Mouse (Mus musculus): Measurements from ENCODE around the gene Slc11a1. TPM values are rescaled to one million over a fixed set of nuclear protein-coding genes. Genes with fewer than 3 reads are reported as not detected.
"Not testable (repeated sequence)": the region's sequence is repeated elsewhere in the genome, so short reads cannot be mapped to it uniquely, and the experiment has no call there.

Slc11a1 gene
- polyA plus RNA-seq, 1 experiment from 2014 or later, result 1.1 TPM

GRCm38 (mm10) chr1:74339917-74340316, 35.1 kb upstream of the Slc11a1 start:
- Histone ChIP-seq H3K27ac (no peak overlapping the region), H3K27me3 (no peaks in the 10 kb centered on the region), H3K36me3 (ENCODE audit: poor library complexity, severe bottlenecking) (no peaks in the 10 kb centered on the region), H3K4me2 (no peak overlapping the region), H3K9me3 (replicated peaks) (no peaks in the 10 kb centered on the region), H3K4me3 (no peak overlapping the region), H3K4me1 (0 out of 2 replicates have a peak, but pooled peaks cover 4% of the 10 kb centered on the region), H3K9ac (no peak overlapping the region)
- 91% methylated on average over 9 of the region's 9 CpGs for WGBS
- no peak for ATAC-seq

DNA sequence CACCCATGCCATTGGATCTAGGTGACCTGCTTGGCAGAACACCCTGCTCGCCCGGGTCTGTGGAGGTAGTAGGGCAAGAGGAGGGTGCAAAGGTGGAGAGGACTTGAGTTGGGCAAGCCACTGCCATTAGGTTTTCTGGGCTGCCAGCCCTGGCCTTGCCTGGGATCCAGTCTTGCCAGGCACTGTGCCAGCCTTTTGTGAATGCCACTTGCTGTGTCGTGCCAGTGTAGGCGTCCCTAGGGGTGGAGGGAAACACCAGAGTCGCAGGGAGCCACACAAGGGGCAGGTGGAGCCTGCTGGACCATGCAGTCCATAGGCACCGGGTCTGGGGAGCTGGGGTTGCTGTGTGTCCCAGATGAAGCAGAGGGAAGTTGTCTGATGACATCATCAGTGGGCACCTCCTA, 34.6 kb upstream of the Slc11a1 start:
- Histone ChIP-seq H3K36me3 (ENCODE audit: poor library complexity, severe bottlenecking) (no peaks in the 10 kb centered on the region), H3K4me1 (0 out of 2 replicates have a peak, but pooled peaks cover 4% of the 10 kb centered on the region), H3K4me2 (no peak overlapping the region), H3K9ac (no peak overlapping the region), H3K27me3 (no peaks in the 10 kb centered on the region), H3K27ac (no peak overlapping the region), H3K9me3 (replicated peaks) (no peaks in the 10 kb centered on the region), H3K4me3 (no peak overlapping the region)
- peak; percentile 36; the same call in 1 of the 2 replicates for ATAC-seq
- 85% methylated on average over 6 of the region's 6 CpGs for WGBS

DNA sequence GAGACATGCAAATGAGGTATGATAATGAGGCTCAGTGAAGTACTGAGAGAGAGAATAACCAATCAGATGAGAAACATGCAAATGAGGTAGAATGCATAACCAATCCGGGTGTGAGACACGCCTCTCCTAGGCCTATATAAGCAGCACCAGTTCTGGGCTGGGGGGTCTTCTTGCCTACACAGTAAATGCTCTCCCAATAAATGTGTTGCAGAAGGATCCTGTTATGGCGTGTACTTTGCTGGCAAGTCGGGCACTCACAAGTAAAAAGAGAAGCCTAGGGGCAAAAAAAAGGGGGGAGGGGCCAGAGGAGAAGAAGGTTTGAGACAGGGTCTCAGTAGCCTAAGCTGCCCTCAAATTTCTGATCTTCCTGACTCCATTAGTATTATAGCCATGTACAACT, 34.0 kb upstream of the Slc11a1 start:
- not testable (repeated sequence) for H3K9me3 ChIP-seq (replicated peaks); H3K9ac ChIP-seq; H3K4me3 ChIP-seq; H3K4me1 ChIP-seq; H3K36me3 ChIP-seq (ENCODE audit: poor library complexity, severe bottlenecking); H3K4me2 ChIP-seq; H3K27ac ChIP-seq; ATAC-seq; H3K27me3 ChIP-seq
- 97% methylated on average over 4 of the region's 4 CpGs for WGBS

- no peaks in the 10 kb centered on the region for H3K27me3 ChIP-seq
- no peak overlapping the region for H3K4me2 ChIP-seq
- H3K36me3 ChIP-seq (ENCODE audit: poor library complexity, severe bottlenecking), result no peaks in the 10 kb centered on the region
- H3K9me3 ChIP-seq (replicated peaks), result no peaks in the 10 kb centered on the region
- no peak overlapping the region for H3K27ac ChIP-seq
- no peak overlapping the region for H3K9ac ChIP-seq
- WGBS, result 96% methylated on average over 7 of the region's 7 CpGs
- ATAC-seq, result no peak
- H3K4me3 ChIP-seq, result no peak overlapping the region
- H3K4me1 ChIP-seq, result 0 out of 2 replicates have a peak, but pooled peaks cover 4% of the 10 kb centered on the region
These were observed 33.1 kb upstream of the Slc11a1 start for GRCm38 (mm10) chr1:74341898-74342297.

DNA sequence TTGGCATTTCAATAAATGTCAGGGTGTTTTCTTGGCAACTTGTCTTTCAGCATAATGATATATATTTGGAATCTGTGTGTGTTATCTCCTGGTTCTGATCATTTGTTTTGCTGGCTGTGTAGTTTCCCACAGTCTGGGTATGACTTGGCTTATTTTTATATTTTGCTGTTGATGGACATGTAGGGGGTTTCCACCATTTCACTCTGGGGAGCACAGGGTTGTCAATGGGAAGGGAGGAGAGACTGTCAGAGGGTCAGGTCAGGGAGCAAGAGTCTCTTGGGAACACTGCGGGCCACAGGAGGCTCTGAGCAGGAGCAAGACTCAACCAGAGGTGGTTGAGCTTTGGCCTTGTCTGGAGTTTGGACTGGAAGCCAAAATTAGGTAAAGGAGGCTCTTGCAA, 32.7 kb upstream of the Slc11a1 start:
- H3K4me2 ChIP-seq, result no peak overlapping the region
- WGBS, result 100% methylated on average over 1 of the region's 1 CpGs
- H3K4me3 ChIP-seq, result no peak overlapping the region
- peaks cover under 1% of the 10 kb centered on the region; the same call in 1 of the 2 replicates for H3K36me3 ChIP-seq (ENCODE audit: poor library complexity, severe bottlenecking)
- no peak overlapping the region for H3K9ac ChIP-seq
- H3K27me3 ChIP-seq, result no peaks in the 10 kb centered on the region
- ATAC-seq, result no peak
- no peak overlapping the region for H3K27ac ChIP-seq
- no peaks in the 10 kb centered on the region for H3K9me3 ChIP-seq (replicated peaks)
- 0 out of 2 replicates have a peak, but pooled peaks cover 4% of the 10 kb centered on the region for H3K4me1 ChIP-seq

DNA sequence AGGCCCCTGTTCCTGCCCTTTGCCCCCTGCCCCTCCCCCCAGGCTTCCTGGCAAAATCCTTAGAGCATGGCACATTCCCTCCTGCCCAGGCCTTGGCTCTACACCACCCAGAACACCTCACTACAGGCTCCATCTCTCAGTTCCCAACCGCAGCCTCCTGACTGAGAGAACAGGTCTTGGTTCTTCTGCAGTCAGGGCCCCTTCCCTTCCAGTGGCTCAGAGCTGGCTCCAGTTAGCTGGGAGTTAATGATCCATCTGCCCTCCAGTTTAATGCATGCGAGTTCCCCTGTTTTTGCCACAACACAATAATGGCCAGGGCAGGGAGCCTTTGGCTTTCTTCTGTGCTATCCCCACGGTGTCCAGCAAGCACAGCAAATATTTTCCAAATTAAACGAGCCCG, 31.8 kb upstream of the Slc11a1 start:
- no peak for ATAC-seq
- H3K9me3 ChIP-seq (replicated peaks), result no peaks in the 10 kb centered on the region
- H3K9ac ChIP-seq, result no peak overlapping the region
- peaks cover 6% of the 10 kb centered on the region; the same call in 1 of the 2 replicates for H3K36me3 ChIP-seq (ENCODE audit: poor library complexity, severe bottlenecking)
- 0 out of 2 replicates have a peak, but pooled peaks cover 4% of the 10 kb centered on the region for H3K4me1 ChIP-seq
- no peaks in the 10 kb centered on the region for H3K27me3 ChIP-seq
- WGBS, result 52% methylated on average over 5 of the region's 5 CpGs
- H3K27ac ChIP-seq, result no peak overlapping the region
- H3K4me3 ChIP-seq, result no peak overlapping the region
- H3K4me2 ChIP-seq, result no peak overlapping the region

- Histone ChIP-seq H3K9ac (no peak overlapping the region), H3K36me3 (ENCODE audit: poor library complexity, severe bottlenecking) (peaks cover 16% of the 10 kb centered on the region), H3K4me3 (no peak overlapping the region), H3K27ac (no peak overlapping the region), H3K27me3 (no peaks in the 10 kb centered on the region), H3K4me1 (0 out of 2 replicates have a peak, but pooled peaks cover 4% of the 10 kb centered on the region), H3K9me3 (replicated peaks) (no peaks in the 10 kb centered on the region), H3K4me2 (no peak overlapping the region)
- WGBS, result 74% methylated on average over 11 of the region's 11 CpGs
- ATAC-seq, result no peak
These were observed 30.7 kb upstream of the Slc11a1 start for GRCm38 (mm10) chr1:74344163-74344916.

DNA sequence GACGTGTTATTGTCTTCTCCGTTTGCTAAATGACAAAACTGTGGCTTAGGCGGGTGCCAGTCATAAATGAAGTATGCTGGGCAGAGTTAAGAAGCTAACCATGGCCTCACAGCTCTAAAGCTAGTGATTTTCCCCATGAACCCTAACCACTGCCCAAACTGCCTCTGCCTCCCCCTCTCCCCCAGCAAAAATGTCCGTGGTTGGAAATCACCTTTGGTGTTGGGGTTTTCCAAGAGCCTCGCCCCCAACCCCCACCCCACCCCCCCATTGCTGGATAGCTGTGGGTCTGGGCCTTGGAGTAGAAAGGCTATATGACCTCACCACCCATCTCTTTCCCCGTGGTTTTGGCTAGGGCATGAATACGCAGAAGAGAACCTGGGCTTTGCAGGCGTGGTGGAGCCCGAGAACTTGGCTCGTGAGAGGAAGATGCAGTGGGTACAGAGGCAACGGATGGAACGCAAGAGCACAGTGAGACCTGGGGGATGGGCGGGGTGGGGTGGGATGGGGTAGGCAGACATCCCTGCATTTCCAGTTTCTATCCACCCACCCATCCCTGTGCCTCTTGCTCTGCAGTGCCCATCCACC, 23.7 kb upstream of the Slc11a1 start:
- no peaks in the 10 kb centered on the region for H3K9me3 ChIP-seq (replicated peaks)
- H3K4me1 ChIP-seq, result no peaks in the 10 kb centered on the region
- H3K36me3 ChIP-seq (ENCODE audit: poor library complexity, severe bottlenecking), result peaks cover 53% of the 10 kb centered on the region
- H3K27ac ChIP-seq, result no peak overlapping the region
- no peak for ATAC-seq
- H3K4me2 ChIP-seq, result no peak overlapping the region
- H3K9ac ChIP-seq, result no peak overlapping the region
- H3K27me3 ChIP-seq, result no peaks in the 10 kb centered on the region
- 96% methylated on average over 10 of the region's 13 CpGs for WGBS
- no peak overlapping the region for H3K4me3 ChIP-seq

- Histone ChIP-seq H3K9ac (no peak overlapping the region), H3K27ac (no peak overlapping the region), H3K36me3 (ENCODE audit: poor library complexity, severe bottlenecking) (peaks cover 49% of the 10 kb centered on the region), H3K4me2 (no peak overlapping the region), H3K9me3 (replicated peaks) (no peaks in the 10 kb centered on the region), H3K27me3 (no peaks in the 10 kb centered on the region), H3K4me1 (no peaks in the 10 kb centered on the region), H3K4me3 (no peak overlapping the region)
- 89% methylated on average over 5 of the region's 5 CpGs for WGBS
- no peak for ATAC-seq
These were observed 22.4 kb upstream of the Slc11a1 start for GRCm38 (mm10) chr1:74352532-74353096.

- Histone ChIP-seq H3K4me3 (no peak overlapping the region), H3K4me2 (no peak overlapping the region), H3K36me3 (ENCODE audit: poor library complexity, severe bottlenecking) (peaks cover 44% of the 10 kb centered on the region), H3K27me3 (no peaks in the 10 kb centered on the region), H3K4me1 (no peaks in the 10 kb centered on the region), H3K9me3 (replicated peaks) (no peaks in the 10 kb centered on the region), H3K27ac (no peak overlapping the region), H3K9ac (no peak overlapping the region)
- ATAC-seq, result no peak
- 92% methylated on average over 9 of the region's 9 CpGs for WGBS
These were observed 21.4 kb upstream of the Slc11a1 start for GRCm38 (mm10) chr1:74353453-74354229.

DNA sequence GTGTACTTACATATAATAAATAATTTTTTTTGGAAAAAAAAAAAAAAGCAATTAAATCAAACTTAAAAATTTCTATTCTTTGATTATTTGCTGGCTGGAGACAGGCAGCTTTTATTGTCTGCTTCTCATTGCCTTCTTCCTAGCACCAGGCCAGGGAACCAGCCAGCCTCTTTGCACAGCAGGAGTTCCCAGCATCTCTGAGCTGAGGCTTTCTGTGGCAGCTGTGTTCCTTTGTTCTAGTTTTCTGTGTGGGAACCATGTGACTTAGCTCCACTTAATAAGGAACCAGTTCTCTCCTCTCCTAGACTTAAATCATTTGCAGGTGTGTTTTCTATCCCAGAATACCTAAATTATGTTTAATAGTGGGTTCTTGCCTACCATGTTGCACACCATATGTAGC, 17.5 kb upstream of the Slc11a1 start:
- H3K27ac ChIP-seq, result no peak overlapping the region
- H3K9ac ChIP-seq, result no peak overlapping the region
- H3K4me3 ChIP-seq, result no peak overlapping the region
- no peak for ATAC-seq
- no peaks in the 10 kb centered on the region for H3K9me3 ChIP-seq (replicated peaks)
- no peaks in the 10 kb centered on the region for H3K27me3 ChIP-seq
- H3K4me1 ChIP-seq, result peaks cover 6% of the 10 kb centered on the region; the same call in 1 of the 2 replicates
- H3K36me3 ChIP-seq (ENCODE audit: poor library complexity, severe bottlenecking), result peaks cover 13% of the 10 kb centered on the region
- H3K4me2 ChIP-seq, result no peak overlapping the region
